Mouse (Mus musculus) layer of hippocampus, postnatal 10 days (tissue): Measurements from ENCODE around the gene Ube2h. TPM values are rescaled to one million over a fixed set of nuclear protein-coding genes. Genes with fewer than 3 reads are reported as not detected.

ENCODE experiments used
- DNase-seq, 2 experiments: peaks; one replicate each; pipeline ENCODE4 v3.0.0; 2021; ENCODE audit warnings: low spot score in 2 of 2
- total RNA-seq, 2 experiments: library from RNA; stranded (reverse); gene quantifications; 2 replicates each; pipeline ENCODE4 v1.2.3; 2021

The Ube2h gene
- total RNA-seq, 2 experiments from 2014 or later, result 94.0 to 96.5 TPM

DNA sequence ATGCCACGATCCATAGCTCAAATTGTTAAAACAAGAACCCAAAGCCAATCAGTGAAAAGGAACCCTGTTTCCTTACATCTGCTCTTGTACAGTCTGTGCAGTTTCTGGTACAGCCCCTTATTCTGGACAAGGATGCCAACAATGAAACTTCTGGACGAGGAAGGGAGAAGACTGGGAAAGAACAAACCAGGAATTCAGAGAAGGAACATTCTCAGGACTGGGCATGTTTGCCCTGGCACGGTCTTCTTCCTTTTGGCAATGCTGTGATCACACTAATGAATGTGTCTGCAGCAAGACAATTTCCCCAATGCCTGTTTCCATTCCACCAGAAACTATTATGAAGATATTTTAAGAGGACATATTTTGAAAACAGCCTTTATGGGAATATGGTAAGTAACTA, 55.6 kb downstream of the Ube2h start:
- DNase-seq, result peak in 1 of 2 experiments; percentile 19

DNA sequence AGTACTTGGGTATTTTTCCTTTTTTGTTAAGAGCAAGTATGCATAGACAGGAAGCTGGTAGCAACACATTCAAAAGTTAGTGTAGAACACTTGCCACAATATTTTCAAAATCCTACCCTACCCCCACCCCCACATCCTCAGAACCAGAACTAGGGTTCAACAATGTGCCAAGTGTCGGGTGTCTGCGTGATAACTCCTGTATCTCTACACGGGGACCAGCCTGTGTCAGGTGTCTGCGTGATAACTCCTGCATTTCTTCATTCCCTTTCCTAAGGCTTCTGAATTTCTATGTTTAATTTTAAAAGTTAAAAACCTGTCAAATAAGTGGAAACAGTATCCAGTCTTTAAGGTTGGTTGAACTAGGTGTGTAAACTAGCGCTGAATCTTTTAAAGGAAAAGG, 58.4 kb downstream of the Ube2h start:
- DNase-seq, result no peak

DNA sequence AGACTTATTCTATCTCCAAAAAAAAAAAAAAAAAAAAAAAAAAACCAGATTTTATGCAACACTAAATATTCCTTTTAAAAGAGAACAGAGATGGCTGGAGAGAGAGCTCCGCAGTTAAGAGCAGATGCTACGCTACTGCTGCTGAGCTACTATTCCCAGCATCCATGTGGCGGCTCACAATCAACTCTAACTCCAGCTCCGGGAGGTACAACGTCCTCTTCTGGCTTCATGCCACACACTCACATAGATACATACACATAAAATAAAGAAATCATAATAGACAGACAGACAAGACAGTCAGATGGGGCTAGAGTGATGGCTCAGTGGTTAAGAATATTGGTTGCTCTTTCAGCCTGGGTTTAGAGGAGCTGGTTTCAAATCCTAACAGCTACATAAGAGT, 58.9 kb downstream of the Ube2h start:
- no peak for DNase-seq

DNA sequence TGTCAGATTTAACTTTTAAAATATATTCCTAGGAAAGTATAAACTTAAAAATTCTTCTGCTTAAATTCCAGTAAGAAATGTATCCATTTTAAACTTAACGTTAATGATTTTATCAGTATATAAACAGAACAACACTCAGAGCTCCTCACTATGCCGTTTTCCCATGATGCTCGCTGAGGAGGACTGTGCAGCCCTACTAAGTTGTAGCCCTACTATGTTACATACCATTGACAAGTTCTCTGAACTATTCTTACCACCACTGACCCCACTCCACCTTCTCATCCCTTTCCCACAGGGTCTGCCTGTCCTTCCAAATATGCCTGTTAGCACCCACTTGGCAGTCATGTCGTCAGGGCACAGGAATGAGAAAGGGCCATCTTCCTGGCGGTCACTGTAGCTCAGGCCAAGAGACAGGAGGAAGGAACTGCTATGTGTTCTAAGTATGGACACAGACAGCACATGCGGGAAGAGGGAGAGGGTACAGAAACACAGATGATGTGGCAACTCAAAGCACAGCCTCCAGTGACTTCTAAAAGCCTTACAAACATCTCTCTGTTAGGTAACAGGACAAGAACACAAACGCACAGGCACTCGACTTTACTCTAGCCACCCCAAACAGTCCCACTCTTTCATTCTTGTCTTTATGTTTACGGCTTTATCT, 60.9 kb downstream of the Ube2h start:
- no peak for DNase-seq

DNA sequence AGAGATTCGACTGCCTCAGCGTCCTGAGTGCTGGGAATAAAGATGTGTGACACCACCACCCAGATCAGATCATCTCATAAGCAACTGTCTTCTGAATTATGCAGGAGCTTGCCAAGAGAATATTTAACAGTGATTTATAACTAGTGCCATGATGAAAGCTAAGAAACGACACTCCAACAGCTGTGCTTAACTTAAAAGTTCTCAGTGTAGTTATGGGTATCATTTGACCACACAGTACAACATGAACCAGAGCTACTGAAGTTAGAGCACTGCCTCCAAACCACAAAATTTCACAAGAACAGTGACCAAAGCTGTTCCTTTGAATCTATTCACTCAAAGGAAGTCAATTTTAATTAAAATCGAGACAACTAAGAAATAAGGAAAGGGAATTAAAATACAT, 61.4 kb downstream of the Ube2h start:
- DNase-seq, result no peak

DNA sequence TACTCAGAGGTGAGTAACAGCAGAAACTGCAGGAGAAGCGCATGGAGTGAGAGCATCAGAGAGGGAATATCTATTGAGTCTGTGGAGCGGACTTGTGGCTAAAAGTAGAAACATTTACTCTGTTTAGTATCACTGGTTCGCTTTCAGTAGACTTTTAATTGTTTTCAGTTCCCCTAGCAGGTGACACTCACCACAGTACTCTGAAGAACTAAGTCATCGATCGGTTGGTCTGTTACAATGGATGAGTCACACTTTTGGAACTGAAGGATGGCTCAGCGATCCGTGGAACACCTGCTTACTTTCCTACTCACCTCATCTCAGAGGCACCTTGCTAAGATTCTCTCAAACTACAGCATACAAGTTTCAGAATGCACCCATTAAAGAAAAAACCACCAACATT, 64.2 kb downstream of the Ube2h start:
- DNase-seq, result no peak

DNA sequence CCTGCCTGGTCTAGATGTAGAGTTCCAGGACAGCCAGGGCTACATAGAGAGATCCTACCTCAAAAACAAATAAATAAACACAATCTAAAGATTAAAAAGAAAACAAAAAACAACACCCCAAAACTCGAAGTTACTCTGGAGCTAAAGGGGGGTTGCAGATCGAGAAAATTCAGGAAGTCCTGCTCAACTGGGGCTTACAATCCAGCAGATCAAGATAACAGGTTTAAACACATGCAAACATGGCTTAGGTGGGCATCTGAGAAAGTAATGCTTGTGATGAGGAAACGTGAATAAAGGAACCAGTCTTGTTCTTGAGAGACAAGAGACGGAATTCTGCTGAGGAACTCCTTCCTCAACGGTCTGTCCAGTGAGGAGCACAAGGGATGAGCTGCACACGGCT, 65.1 kb downstream of the Ube2h start:
- no peak for DNase-seq

DNA sequence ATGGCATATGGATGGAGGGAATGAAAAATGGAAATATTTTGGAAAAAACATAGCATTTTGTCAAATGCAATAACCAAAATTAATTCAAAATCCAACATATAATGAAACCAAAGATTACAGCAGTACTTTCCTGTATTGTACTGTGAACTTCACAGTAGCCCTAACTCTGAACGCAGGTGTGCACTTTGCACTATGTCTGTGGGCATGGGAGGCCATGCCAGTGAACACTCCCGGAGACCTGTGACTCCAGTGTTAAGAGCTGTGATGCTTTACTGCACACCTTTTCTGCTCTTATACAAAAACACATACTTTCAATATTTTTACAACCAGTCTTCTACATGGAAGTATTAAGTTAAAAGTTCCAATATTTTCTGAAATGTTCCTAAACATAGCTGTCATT, 66.3 kb downstream of the Ube2h start:
- no peak for DNase-seq

DNA sequence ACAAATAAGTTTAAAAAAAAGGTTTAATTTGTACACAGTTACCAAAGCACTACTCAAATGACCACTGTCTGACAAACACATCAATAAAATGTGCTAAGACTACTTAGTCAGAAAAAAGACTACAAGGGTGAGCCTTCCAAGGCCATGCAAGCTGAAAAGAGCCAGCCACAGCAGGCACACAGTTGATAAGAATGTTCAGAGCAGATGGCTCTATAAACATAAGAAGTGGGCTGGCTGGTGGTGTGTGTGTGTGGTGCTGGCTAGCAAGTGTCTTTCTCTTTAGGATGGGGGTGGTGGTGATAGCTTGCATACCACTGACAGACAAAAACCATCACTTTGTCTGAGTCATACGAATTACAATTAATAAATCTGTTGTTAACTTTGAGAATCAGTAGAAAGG, 67.8 kb downstream of the Ube2h start:
- no peak for DNase-seq

DNA sequence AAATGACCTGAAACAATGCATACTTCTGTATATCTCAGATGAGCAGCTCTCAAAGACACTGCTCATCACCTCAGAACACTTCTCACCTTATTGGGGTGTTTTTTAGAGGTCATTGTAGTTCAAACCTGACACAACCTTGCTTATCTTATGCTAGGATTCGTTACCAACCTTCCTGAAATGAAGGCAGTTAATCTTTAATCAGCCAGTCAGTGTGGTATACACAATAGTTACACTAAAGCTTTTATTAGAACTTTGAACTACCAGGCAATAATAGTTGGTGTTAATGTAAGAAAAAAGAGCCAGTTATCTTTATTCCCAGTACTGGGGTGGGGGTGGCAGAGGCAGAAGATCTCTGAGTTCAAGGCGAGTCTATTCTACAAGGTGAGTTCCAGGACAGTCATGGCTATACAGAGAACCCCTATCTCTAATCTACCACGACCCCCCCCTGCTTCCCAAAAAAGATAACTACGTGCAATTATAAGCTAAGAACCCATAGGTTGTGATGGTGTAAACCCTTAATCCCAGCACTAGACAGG, 72.5 kb downstream of the Ube2h start:
- DNase-seq, result no peak

DNA sequence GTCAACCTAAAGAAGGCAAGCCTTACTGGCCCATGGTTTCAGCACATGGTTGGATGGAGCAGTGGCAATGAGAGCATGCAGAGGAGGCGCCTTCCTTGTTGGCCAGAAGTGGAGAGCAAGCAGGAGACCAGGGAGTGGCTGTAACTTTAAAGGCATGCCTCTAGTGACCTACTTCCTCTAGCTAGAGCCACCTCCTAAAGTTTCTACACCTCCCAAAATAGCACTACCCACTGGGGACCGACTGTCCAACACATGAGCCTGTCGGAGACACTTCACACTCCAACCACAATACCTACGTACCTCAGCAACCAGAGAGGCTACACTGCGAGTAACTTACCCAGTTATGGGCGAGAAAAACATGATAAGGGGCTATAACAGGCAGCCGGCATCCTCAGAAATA, 74.1 kb downstream of the Ube2h start:
- no peak for DNase-seq

DNA sequence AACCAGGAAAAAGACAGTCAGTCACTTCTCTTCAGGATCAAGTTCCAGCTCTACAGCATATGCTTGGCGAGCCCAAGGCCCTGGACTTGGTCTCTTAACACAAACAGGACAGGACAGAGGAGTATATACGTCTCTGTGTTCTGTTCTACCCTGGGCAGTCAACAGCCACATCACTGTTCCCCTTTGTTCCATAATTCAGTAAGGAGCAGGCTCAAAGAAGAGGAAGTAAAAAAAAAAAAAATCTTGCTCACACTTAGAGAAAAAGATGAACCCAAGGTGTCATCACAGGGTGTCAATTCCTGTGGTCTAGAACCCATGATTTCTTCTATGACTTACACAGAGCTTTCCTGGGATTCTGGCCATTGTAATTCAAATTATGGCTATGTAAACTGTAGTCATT, 75.4 kb downstream of the Ube2h start:
- no peak for DNase-seq

DNA sequence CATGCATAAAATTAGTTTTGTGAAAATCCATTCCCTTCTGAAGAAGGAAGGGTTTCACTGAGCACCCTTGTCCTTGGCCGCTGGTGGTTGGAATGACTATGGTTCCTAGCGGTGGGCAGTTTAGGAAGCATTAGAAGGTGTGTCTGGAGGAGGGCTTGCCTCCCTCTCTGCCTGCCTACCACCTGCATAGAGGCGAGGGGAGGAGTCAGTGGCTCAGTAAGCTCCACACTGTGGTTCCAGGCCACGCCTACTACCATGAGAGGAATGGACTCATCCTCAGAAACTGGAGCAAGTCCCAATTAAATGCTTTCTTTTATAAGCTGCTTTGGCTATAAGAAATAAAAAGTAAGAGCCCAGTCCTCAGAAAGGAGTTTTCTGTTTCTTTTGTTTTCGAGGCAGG, 76.0 kb downstream of the Ube2h start:
- DNase-seq, result no peak

DNA sequence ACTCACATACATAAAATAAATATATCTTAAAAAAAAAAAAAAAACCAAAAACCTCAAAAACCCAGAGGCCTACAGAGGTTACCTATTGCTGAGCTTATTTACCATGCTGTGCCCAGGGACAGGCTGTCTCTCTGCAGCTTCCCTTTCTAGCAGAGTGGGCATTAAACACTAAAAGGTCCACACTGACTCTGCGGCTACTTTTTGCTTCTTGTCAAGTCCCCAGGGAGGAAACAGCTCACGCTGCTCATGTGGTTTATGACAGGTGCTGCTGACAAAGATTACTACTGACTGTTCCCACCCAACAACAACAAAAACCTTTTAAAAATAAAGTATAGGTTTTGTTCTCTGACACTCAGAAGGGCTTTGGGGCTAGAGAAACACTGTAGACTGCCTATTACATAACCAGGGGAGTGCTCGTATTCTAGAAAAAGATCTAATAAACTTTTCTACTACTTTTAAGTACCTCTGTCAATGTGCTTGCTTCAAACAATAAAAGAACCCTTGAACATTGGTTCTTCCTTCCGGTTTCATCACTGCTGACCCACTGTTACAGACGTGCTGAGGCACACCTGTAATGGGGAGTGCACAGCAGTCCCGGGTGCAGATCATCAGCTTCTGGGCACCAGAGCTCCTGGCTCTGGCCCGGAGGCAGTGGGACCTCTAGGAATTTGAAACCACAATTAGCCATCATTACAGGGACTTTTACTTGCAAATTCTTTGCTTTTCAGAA, 77.2 kb downstream of the Ube2h start:
- no peak for DNase-seq

DNA sequence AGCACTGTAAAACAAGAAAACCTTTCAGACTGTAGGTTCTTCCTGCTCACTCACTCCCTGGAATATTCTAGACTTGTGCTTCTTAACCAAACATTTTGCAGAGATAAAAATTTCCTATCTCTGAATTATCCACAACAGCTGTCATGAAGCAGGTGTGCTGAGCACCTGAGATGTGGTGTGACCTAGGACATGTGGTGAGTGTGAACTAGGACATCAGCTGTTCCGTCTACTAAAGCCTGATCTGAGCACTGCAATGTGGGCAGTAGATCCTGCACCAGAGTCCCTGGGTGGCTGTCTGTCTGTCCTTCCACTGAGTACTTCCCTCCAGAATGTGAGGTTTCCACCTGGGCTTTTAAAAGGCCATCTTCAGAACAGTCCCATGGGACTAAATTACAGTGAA, 79.6 kb downstream of the Ube2h start:
- no peak for DNase-seq

DNA sequence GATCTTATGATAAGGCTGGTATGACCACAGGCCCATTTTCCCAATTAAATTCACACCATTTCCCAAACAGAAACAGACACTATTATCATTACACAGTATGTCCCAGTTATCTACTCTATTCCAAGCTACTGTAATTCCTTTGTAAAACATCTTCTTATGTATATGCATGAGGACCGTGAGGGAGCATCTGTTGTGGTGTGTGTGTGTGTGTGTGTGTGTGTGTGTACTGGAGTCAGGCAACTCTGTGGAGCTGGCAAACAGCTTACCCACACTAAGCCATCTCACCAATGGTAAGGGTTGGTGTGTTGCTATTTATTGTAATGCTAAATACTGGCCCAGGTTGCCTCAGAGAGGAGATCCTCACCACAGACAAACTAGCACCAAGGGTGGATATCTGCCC, 82.0 kb downstream of the Ube2h start:
- DNase-seq, result no peak

DNA sequence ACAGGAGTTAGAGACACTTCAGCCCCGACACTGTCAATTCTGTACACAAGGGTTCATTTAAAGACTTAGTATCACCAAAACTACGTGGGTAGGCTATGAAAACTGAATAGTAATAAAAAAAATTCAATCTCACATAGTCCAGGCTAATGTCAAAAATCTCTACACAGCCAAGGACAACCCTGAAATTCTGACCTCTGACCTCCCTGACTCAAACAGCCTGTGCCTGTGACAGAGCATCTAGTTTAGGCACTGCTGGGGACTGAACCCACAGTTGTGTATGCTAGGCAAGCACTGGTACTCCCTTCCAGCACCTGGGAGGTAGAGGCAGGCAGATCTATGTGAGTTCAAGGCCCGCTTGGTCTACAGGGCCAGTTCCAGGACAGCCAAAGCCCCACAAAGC, 86.8 kb downstream of the Ube2h start:
- DNase-seq, result no peak

DNA sequence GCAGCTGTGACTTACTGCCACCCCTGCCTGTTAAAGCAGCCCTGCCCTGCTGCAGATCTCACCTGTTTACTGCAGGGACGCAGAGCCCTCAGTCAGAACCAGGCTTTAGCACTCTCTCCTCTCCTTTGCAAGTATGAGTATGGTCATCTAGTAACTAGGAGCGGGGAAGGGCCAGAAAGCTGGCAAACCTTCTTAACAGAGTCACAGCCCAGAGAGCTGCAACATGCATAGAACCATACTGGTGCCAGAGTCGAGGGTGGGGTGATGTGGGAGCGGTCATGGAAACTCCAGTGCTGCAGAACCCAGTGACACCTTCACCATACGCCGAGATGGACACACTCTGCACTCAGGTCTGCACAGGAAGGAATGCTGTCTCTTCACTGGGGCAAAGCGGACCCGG, 91.9 kb downstream of the Ube2h start:
- DNase-seq, result no peak

DNA sequence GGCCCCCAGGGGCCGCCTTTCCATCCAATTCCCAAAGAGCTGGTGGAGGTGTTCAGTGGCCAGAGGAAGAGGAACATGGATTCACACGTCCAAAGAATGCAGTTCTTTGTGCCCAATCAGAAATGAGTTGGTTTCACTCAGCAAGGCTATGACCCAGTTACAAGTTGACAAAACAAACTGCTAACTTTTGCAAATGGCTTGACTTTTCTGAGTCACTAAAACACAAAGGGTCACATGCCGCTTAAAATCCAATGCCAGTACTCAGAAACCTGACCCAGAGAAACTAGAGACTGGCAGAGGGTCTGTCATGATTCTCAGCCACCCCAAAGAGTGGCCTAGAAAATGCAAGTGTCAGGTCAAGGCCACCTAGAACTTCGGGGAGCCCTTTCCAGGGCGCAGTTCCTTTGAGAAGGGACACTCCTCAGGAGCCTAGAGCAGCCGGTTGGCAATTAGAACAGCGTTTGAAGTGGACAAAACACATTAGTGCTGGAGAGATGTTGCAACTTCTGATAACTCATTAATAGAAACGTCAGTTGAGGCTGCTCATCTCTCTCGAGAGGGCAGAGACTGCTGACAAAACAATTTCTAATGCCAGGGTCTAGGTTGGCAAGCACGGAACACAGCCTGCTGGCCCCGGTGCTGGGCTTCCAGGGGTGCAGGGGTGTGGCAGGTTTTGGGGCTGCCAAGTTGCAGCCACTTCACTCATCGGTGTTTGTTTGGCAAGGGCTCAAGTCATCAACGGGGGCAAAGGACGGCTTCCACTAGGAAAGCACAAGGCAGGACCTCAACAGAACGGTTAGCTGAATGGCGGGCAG, 92.5 kb downstream of the Ube2h start:
- no peak for DNase-seq

DNA sequence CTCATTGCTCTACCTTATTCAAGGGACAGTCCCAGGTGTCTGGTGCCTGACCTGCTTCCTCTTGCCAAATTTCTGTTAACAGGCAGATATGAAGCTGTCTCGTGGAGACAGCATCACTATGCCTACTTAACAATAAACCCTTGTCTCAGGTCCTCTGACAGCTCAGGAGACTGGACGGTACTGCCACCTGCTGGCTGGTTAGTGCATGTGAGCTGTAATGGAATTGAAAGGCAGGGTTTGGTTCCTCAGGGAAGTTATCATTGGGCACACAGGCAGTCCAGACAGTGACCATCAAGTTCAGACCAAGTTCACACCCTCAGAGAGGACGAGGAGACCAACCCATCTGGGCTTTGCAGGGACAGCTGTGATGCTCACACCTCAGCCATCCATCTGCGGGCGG, 93.6 kb downstream of the Ube2h start:
- DNase-seq, result peak; percentile 81 to 84

DNA sequence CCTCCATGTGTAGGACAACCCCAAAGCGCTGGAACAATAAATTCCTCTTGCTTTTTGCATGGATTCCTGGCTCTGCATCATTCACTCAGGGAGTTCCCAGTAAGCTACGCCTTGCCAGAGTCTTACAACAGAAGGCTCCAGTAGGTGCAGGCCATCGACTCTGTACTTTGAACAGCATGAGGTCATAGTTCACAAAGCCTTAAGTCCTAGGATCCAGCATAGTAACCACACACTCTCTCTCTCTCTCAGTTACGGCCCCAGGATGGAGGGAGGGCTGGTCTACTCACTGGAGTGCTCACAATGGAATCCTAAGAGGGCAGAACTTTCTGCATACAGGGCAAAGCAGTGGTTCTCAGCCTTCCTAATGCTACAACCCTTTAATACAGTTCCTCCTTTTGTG, 95.5 kb downstream of the Ube2h start:
- no peak for DNase-seq

DNA sequence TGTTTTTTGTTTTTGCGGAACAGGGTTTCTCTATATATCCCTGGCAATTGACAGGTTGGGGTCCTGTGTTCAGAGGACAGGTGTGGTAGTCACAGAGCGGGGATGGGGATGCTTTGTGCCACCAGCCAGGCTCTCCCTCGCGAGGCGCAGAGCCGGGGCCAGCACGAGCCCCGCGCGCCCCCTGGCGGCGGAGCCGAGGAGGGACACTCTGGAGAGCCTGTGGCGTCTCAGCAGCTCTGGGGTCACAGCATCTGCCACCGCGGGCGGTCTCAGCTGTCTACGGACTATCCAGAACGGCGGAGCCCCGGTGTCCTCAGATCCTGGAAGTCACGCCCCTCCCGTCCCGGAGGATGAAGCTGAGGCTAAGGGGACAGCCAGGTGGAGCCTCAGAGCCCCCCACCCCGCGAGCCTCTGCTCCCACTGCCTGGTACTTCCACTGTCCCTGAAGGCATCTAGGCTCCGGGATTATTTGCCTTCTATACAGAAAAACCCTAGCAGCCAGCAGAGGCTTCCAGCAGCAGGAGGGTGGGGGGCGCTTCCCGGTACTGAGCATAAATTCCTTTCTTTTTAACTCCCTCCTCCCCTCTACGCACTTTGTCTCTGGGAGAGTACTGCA, 98.6 kb downstream of the Ube2h start:
- peak; percentile 68 to 82 for DNase-seq
